In the genomic region with DNA sequence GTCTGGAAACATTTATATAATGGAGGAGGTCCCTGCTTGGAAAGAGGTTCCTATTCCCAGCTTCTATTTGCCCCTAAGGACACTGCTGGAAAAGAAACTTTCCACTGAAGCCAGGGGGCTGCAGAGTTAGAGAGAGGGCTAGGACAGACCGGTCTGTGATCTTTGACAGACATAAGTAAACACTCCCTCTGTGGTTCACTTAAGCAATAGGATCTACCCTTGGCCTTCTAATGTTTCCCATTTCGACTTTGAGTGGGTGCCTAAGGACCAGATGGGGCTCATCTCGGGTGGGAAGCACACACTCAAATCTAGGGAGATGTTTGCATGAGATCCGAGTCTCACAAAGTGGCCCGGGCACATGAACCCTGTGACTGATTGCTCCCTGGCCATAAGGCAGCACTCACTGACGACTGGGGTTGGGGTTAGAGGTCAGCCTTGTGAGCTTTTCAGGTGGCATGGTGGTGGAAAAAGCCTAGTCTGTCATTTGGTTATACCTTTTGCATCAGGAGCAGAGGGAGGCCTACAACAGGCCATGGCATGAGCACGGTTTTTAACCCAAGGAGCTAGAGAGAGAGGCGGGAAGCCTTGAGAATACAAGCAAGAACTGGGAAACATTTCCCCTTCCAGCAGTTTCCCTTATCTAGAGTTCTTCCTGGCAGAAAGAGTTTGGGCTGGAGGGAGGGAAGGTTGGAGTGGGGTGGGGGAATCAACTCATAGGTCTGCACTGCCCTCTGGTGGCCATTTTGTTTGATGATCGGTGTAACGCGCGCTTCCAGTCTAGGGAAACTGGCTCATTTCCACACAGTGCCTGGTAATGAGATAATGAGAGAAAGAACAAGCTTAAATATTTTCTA, we compare ENCODE assay signal across 8 mouse cellular contexts. TPM values are rescaled to one million over a fixed set of nuclear protein-coding genes. Genes with fewer than 3 reads are reported as not detected.
DNase-seq lines count a peak whose midpoint lies in the region; ATAC-seq lines count a peak whose summit lies in the region.

No protein-coding gene starts in this region.

- no peak overlapping the region for H3K4me3 ChIP-seq in hindbrain, embryonic 16.5 days (ENCODE audit: low read length)

- H3K4me1 ChIP-seq in hindbrain, embryonic 16.5 days (ENCODE audit: control insufficient read depth, insufficient read depth, low read depth, low read length) = peaks cover 7% of the 10 kb centered on the region

- no peaks in the 10 kb centered on the region; the same call in 1 of the 2 replicates for H3K27me3 ChIP-seq in hindbrain, embryonic 16.5 days (replicated peaks; ENCODE audit: control insufficient read depth, insufficient read depth, low read length)

- H3K36me3 ChIP-seq in hindbrain, embryonic 16.5 days (ENCODE audit: control insufficient read depth, insufficient read depth, low read length) = no peaks in the 10 kb centered on the region

- DNase-seq in adrenal gland, adult 8-10 months = peak; percentile 29
- peak; percentile 87 for DNase-seq in gastrocnemius, postnatal 10 days
- DNase-seq in layer of hippocampus, postnatal 25 days (ENCODE audit: extremely low spot score in 1 of 2, low spot score in 1 of 2) = peak; percentile 79 to 96
- DNase-seq in lung, postnatal 14 days = peak; percentile 86
- DNase-seq in retina, postnatal 7 days (ENCODE audit: low read depth, low spot score) = peak; percentile 64
- peak; percentile 70 to 86 for DNase-seq in urinary bladder, postnatal 4 days (ENCODE audit: low spot score in 2 of 2)

- H3K27ac ChIP-seq in hindbrain, embryonic 16.5 days (ENCODE audit: low read depth, low read length) = no peak overlapping the region

- H3K9ac ChIP-seq in hindbrain, embryonic 16.5 days (ENCODE audit: low read depth, low read length) = no peak overlapping the region

- WGBS in hindbrain, embryonic 16.5 days = 39% methylated on average over 12 of the region's 12 CpGs

- 0 out of 2 replicates have a peak, but pooled peaks cover 3% of the 10 kb centered on the region for H3K9me3 ChIP-seq in hindbrain, embryonic 16.5 days (ENCODE audit: control insufficient read depth, low read length)

- peak; percentile 78 for ATAC-seq in common myeloid progenitor, adult 5-6 weeks (replicated peaks; ENCODE audit: low read depth, poor library complexity, severe bottlenecking)
- ATAC-seq in hindbrain, embryonic 16.5 days = peak; percentile 94

- no peak overlapping the region; the same call in 1 of the 2 replicates for H3K4me2 ChIP-seq in hindbrain, embryonic 16.5 days (ENCODE audit: low read length)

RNA-seq across cellular contexts. Expression of a gene that starts 59.7 kb away (rescaled TPM):
- 10 to 100 TPM; 43.9 to 62.8 (median 50.4) TPM for total RNA-seq in adrenal gland, adult 8-10 months (2022)
- total RNA-seq in common myeloid progenitor, adult 5-6 weeks (2017) = not detected in 2 replicates
- total RNA-seq in gastrocnemius, postnatal 10 days (2021) = 1 to 10 TPM; 4.1 to 7.5 TPM
- 67.1 and 74.8 TPM in 2 replicates for polyA plus RNA-seq in hindbrain, embryonic 16.5 days (2015; fragmentation: Nextera tagmentation; extraction: Ambion mirVana)
- 100 to 1,000 TPM; 138 to 142 TPM for total RNA-seq in layer of hippocampus, postnatal 25 days (2021)

Comparison
In these comparisons a context has a peak if more than half of its experiments do, and no peak if none do; other contexts are left out.
1. DNase-seq: peak in every context shown above with its lines; median percentile 88 in layer of hippocampus, postnatal 25 days; 87 in gastrocnemius, postnatal 10 days; 86 in lung, postnatal 14 days; 78 in urinary bladder, postnatal 4 days; 64 in retina, postnatal 7 days; 29 in adrenal gland, adult 8-10 months.
2. RNA of a gene that starts 59.7 kb away (total RNA-seq): 138 to 142 TPM in layer of hippocampus, postnatal 25 days and 43.9 to 62.8 TPM in adrenal gland, adult 8-10 months; 4.1 to 7.5 TPM in gastrocnemius, postnatal 10 days and not detected in common myeloid progenitor, adult 5-6 weeks; every median in the first group is over 4 times any median in the second.